Mouse (Mus musculus): ENCODE data around the gene Dpyd.

Dpyd gene

DNA sequence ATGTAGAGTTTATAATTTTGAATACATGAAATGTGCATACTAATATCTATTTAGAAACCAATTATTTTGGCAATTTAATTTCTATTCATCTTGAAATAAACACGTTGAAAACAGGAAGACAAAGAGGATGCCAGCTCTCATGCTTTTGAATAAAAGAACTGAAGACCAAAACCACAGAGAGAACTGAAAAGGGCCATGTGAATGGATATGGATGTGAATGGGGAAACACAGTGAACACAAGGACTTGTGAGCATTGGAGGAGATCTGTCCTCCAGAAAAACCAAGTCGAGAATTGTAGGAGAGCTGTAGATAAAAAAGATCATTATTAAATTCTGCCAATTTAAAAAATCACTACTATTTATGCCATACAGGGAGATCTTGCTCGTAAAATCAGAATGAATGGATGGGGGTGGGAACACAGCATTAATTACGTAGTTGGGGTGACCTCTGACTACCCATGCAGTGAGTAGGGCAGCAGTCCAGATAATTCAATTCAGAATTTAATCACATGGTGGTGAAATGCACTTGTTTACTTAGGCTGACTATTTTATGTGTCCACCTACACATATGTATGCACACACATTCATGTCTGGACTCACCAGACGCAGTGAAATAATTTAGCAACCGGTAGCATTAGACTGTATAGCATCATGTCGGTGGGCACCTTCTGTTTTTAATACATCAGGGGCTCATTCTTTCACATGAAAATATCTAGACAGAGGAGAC, 114.3 kb downstream of the Dpyd start:
- DNase-seq: no peak

DNA sequence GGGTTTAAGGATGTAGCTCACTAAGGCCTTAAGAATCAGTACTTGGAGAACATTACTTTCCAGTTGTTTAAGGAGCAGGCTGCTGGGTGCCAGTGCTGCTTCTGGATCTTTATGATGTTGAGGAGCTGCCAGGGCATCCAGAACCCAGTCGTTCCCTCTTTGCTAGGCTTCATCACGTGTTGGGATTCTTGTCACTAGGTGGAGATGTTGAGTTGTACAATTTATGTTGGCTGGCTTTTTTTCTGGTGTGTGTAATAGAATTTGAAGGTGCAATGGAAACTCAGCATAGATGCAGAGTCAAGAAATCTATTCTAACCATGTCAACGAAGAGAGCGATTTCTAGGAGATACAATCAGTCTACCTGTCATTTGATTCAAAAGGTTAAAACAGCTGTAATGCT, 118.9 kb downstream of the Dpyd start:
- no peak for DNase-seq

DNA sequence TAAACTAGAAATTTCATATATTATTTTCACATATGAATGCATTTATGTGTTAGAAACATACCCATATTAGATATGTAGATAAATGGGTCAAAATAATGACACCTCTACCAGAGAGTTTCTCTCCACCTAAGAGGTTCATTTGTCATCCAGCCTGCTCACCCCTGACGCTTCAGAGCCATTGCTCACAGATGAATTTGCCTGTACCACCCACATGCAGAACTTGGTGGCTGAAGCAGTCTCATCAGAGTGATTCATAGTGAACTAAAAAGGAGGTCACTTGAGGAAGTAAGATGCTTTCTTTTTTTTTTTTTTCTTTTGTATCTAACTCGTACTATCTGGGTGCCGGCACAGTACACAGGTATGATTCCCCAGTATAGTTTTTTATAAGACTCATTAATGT, 188.3 kb downstream of the Dpyd start:
- no peak for DNase-seq

DNA sequence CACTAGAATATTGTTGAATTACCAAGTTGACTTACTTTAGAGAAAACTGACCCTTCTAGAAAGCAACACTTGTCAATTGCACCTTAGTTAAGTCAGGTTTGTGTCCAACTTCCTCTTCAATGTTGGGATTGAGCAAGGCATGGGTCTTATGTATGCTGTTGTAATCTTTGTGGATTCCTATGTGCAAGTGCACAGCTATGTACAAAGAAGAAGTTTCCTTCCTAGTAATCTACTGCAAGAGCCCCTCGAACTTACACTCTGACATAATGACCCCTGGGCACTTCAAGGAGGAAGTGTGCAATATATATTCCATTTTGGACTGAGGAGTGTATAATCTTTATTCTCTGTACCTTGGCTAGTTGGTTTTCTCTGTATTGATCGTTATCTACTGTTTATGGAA, 191.7 kb downstream of the Dpyd start:
- DNase-seq: no peak

DNA sequence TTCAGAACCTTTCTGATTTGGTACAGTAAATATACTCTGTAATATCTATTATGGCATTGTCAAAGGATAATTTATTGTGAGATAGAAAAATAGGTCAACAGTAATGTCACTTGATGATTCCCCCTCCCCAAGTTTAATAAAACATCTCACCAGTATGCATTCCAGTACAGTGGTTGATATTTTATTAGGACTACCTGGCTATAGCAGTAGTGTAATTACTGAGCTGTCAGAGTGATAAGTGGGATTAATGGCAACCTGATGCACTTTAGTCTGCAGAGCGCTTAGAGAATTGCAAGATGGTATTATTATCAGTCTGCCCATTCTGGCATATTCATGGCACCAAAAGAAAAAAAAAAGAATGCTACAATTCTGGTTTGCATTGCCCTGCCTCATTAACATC, 194.2 kb downstream of the Dpyd start:
- DNase-seq: no peak

DNA sequence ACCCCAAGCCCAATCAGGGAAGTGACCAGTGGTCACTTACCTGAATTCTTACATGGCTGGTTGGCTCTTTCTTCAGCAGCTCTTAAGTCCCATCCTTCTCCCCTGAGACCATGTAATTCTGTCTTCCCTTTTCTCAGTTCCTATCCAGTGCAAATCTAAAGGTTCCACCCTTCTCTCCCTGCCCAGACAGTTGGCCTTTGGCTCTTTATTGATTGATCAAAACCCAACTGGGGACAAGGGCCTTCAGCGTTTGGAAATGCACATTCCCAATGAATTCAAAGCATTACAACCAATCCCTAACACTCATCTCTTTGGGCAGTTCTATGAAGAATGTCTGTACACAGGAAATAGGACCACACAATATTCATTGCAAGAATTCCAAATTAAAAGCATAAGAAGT, 251.0 kb downstream of the Dpyd start:
- no peak for DNase-seq

DNA sequence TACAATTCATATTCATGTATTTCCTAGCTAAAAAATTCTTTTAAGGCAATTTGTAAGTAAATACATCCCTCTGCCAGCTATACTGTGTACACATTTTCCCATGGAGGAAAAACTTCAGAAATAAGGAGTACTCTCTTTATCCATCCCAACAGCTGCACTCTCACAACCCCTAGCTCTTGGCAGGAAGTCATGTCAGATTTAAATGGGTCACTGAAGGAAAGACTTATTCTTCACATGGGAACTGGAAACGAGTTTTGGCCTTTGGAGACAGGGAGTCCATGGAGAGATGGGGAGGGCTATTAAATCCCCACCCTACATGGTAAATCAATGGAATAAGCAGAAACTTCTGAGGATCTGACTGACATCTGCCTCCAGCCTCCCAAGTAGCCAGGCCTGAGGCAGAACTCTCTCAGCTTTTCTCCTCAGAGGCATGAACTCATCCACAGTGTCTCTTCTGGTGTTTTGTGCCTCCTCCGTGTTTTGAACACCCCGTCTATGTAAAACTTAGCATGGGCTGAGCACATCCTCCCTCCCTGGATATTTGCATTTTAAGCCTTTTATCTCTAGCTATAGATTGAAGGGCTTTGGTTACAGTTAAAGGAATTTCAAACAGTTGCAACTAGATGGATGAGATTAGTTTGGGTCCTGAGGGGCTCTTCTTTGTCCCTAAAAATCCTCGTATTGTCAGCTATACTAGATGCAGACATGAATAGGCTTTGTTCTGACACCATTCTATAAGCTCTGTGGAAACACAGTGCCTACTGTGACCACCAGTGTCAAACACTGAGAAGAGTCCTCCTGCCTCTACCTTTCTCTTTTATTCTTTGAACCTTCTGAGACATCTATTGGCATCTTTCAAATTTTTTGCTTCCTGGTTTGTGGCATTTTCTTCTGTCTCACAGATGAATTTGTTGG, 288.9 kb downstream of the Dpyd start:
- DNase-seq: no peak

DNA sequence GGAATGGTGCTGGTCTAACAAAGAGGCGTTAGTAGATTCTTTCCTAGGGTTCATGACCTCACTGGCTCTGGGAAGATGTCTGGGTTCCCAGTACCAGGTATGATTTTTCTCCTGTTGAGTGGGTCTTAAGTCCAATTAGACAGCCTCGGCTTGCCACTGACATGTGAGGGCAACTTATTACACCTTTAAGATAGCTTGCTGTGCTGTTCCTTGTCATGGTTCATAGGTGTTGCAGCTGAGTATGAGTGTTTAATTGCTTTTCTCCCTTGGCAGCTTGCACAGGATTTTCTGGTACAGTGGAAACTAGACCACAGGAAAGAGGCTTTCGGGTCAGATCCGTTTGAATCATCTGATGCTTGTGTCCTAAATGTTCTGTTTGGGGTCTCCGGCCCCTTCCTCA, 290.8 kb downstream of the Dpyd start:
- DNase-seq: no peak

DNA sequence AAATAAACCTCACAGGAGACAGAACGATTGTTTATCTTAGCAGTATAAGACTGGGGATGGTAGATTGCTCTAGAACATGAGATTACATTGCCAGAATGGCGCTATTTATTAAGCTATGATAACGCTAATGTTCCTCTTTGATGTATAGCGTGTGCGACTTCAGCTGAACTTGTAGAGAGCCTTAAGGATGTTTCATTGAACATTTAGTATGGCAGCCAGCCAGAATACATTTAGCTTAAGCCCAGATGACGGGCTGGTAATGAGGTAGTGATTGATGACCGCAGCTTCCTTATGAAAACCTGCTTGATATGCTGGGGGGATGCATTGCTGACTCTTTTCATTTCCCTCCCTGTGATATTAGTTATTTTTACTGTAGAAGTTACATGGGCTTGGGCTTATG, 293.5 kb downstream of the Dpyd start:
- no peak for DNase-seq

DNA sequence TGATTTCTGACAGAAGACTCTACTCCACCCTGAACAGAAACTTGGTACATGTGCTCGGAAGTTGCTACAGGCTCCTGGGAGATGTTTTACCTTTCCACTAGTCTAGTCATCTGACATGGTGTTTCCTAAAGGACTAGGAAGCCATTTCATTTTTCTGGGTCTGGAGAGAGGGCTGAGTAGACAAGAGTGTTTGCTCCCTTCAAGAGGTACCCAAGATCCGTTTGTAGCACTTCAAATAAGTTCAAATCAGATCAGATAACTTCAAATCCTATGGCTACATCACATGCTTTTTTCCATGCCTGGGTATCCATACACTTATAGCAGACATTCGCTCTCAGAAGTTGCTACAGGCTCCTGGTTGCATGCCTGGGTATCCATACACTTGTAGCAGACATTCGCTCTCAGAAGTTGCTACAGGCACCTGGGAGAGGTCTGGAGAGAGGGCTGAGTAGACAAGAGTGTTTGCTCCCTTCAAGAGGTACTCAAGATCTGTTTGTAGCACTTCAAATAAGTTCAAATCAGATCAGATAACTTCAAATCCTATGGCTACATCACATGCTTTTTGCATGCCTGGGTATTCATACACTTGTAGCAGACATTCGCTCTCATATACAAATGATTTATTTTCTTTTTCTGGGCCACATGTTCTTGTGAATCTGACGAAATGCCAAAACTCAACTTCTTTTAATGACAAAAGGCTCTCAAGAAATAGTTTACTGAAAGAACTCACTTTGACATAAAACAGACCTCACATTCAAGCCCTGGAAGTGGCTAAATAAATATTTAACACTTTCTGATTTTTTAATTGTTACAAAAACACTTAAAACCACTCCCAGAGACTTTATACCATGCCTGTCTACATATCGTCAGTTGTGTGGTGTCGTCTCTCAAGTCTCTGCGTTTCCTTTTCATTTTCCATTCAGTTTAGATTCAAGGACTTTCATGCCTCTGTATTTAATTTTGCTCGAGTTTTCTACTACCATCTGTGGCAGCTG, 307.5 kb downstream of the Dpyd start:
- no peak for DNase-seq

DNA sequence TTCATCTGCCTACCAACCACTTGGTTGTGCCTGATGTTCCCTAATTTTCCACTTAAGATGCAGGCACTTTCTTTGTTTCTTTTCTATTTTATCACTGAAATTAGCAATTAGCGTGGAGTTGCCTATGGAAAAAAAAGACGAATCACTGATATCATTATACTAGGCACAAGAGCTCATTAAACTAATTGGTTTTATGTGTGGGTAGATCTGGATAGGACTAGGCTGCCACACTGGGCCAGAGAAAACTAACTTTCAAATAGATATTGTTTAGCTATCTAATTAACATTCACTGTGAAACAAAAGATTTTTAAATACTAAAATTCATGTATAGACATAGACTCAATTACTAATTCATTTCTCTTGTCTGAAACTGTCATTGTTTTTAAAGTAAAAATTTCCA, 313.9 kb downstream of the Dpyd start:
- DNase-seq: no peak

DNA sequence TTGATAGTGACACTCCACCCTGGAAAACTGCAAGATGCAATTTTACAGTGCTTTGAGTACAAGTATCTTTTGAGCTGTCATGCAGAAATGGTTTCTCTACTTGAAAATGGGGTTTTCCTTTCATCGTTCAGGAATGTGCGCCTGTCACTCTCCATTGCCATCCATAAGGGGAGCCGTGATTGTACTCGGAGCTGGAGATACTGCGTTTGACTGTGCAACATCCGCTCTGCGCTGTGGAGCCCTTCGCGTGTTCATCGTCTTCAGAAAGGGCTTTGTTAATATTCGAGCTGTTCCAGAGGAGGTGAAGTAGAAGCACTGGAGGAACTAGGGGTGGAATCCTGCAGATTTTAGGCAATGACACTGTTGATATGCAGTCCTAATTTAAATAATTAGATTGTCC, 337.1 kb downstream of the Dpyd start:
- no peak for DNase-seq

DNA sequence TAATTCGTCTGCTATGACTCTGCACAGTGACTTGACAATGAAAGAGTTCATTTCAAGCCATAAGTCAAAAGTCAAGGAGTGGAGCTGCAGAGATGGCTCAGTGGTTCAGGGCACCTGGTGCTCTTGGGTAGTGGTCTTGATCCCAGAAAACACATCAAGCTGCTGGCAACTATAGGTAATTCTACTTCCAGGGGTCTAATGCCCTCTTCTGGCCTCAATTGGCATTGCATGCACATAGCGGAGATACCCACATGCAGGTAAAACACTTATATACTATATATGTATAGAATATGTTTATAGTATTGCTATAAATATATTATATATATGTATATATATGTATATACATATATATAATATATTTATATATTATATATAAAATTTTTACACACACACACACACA, 429.4 kb downstream of the Dpyd start:
- DNase-seq: no peak

DNA sequence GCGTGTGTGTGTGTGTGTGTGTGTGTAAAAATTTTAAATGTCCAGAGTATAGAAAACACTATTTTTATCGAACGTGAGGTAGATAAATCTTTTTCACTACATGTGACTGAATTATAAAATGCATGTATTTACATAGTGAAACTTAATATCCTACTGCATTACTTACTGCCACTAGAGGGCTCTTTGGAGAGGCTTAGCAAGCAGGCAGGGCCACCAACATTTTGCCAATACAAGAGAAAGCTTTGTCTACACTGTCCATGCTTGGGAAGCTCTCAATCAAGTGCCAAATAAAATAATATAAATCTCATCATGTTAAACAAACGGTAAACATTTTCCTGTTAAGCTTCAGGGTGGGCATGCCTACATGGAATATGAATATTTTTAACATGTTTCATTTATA, 429.9 kb downstream of the Dpyd start:
- DNase-seq: no peak

DNA sequence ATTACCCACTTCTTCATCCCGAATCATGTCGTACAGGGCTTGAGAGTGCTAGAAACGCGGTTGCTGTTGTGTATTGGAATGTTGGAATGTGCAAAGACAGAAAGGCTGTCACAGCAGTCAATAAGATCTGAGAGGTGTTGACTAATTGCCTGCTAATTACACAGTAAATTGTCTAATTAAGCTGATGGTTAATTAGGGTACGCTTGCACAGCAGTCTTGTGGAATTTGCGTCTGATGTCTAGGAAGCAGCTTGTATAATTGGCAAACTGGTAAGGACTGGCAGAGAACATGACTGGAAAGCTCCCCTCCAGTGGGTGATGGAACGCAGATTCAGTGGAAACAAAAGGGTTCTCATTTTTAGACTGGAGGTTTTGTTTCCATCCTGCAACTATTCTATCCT, 459.3 kb downstream of the Dpyd start:
- no peak for DNase-seq

DNA sequence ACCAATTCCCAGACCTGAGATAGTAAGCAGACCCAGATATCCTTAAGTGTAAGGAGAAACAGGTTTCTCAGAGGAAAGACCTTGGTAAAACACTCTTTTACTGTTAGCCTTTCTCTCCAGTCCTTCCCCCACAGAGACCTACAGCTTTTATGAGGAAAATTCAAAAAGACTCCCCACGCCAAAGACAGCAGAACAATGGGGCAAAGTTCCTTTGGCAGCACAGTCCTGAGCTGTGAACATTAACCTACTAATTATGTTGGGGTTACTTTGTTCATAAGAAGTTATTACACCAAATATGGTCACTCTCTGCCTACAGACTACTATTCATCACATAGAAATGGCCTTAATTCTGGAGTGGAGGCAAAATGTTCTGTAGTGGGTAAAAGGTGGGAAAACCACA, 480.7 kb downstream of the Dpyd start:
- no peak for DNase-seq

DNA sequence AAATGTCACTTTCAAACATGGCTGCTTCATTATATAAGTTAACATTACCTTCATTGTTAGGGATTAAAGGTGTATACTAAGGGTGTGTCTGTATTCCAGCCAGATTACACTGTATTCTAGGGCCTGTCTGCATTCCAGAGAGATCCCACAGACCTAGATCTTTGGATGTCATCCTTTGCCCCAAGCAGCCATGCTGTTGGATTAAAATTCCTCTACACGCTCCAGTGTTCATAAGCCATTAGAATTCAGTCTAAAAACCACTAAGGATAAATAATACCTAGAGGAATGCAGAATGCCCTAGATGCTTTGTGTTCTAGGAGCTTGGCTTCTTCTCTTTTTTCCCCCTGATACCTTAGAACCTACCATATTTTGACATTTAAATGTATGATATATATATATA, 494.2 kb downstream of the Dpyd start:
- DNase-seq: no peak

DNA sequence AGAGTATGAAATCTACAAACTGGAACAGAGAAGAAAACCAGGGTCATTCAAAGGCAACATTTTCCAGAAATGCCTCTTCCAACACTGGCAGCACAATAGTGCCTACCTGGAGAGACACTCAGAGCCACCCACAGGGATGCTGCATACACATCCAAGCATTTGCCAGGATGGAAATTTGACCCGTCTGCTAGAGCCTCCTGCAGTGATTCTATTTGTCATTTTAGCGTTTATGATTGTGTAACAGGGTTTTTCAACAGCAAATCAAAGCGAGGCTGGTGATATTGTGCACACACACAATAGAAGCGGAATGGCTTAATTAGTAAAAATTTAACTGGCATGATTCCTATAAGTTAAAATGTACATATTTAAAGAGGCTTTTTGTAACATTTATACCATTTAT, 501.3 kb downstream of the Dpyd start:
- no peak for DNase-seq

DNA sequence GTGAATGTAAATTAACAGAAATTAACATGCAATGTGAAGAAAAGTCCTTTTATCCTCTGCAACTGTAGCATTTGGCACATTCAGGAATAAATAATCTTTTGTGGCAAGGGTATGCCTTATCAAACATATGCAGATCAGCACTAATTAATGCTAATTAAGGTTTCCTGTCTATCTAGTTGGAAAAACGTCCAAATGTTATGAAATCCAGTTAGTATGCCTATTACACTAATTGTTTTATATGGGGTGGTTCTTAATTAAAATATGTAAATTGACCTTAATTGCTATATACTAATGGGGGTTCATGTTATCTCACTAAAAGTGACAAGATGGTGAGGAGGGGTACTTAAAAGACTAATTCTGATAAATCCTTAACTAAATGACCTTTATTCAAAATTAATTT, 501.7 kb downstream of the Dpyd start:
- no peak for DNase-seq

DNA sequence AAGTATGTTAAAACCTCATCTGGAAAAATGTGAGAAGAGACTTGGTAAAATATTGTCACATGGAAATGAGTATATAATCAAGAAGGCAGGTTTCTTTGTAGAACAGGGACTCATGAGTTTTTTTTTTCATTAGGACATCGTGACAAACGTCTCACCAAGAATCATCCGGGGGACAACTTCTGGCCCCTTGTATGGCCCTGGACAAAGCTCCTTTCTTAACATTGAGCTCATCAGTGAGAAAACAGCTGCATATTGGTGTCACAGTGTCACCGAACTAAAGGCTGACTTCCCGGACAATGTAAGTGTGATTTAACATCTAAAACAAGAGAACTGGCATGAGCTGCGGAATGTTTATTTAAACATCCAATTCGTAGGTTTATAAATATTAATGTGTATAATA, 502.8 kb downstream of the Dpyd start:
- DNase-seq: no peak

DNA sequence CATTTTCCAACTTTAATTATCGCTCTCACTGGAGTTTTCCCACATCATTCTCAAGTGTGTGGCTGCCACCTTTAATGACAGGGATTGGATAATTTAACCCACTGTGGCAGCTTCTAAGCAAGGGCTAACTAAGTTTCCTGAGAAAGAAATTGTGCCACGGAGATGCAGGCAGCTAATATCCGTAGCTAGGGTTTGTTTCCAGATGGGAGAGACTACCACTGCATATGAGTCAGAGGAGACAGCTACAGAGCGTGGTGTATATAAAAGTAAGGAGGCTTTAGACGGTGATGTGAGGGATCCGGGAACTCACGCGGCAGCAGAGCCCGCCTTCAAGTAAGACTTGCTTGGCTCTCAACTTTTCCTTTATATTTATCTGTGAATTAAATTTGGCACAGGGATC, 505.3 kb downstream of the Dpyd start:
- DNase-seq: no peak

DNA sequence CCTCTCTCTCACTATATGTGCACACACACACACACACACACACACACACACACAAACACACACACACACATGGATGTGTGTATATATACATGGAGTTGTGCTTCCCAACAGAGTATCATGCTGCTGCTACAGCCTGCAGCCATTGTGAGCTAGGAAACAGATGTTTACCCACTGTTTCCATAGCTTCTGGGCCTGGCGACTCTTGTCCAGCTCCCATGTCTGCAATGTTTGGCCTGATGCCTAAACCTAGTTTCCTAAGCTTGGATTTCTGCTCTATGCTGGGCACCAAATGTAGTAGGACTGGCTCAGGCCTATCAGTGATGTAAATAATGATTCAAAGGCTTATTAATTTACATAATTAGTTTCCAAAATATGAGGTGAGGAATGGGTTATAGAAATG, 524.7 kb downstream of the Dpyd start:
- no peak for DNase-seq

DNA sequence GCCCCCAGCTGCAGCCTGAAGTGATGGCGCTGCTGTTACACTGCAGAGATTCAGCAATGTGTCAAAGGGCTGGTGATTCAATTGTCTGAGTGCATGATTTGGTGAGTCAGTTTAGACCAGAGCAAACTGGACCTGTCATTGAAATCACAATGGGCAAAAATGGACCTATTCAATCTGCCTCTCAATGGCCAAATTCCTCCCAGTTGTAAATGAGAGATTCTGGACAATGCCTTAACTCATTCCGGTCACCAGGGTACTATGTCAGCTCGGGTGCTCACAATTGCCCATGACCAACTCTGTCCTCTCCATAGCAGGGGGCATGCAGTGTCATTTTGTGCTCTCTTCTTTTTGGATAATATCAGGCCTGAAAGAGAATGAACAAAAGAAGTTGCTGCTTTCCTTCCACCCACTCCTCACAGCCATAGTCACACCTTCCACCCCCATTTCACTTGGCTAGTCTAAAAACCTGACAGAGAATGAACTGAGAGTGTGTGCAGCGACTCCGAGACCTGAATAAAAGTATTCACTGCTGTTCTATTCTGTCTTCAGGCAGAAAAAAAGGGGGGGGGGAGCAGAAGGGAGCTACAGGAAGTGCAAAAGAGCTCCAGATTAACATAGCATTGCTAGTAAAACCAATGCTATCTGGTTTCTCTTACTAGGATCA, 533.4 kb downstream of the Dpyd start:
- no peak for DNase-seq
